Mouse (Mus musculus) gastrocnemius, postnatal 14 days (tissue): Measurements from ENCODE around the gene Nr1h2. TPM values are rescaled to one million over a fixed set of nuclear protein-coding genes. Genes with fewer than 3 reads are reported as not detected.

Source experiments
- DNase-seq: peaks from one replicate; pipeline ENCODE4 v3.0.0; 2021; ENCODE audit warnings: mixed read lengths
- intact Hi-C: fragments of 180-260 bp; cut with DNase I; formaldehyde crosslinking; loops from one replicate; pipeline ENCODE4 v1.15.1; 2025; ENCODE audit warnings: low total_unique reads
- total RNA-seq, 2 experiments: library from RNA; stranded (reverse); gene quantifications; 2 replicates each; pipeline ENCODE4 v1.2.3; 2021

Gene Nr1h2
- total RNA-seq, 2 experiments from 2014 or later = 28.0 to 28.2 TPM

- no peak for DNase-seq
- intact Hi-C loops = no loop called here
These were observed 18.9 kb downstream of the Nr1h2 start for GRCm38 (mm10) chr7:44534656-44535441.

GRCm38 (mm10) chr7:44534242-44534641 lies 19.5 kb downstream of the Nr1h2 start:
- no peak for DNase-seq
- intact Hi-C loops = no loop called here

- DNase-seq = no peak
- intact Hi-C loops = no loop called here
These were observed 20.1 kb downstream of the Nr1h2 start for GRCm38 (mm10) chr7:44533746-44534045.

GRCm38 (mm10) chr7:44532918-44533745 lies 20.6 kb downstream of the Nr1h2 start:
- DNase-seq = no peak
- intact Hi-C loops = no loop called here

- no peak for DNase-seq
These were observed 21.6 kb downstream of the Nr1h2 start, which contains the start of gene Spib for GRCm38 (mm10) chr7:44531946-44532732. Spib (minus strand) TSS chr7:44532071.

GRCm38 (mm10) chr7:44531207-44531606 lies 22.5 kb downstream of the Nr1h2 start:
- intact Hi-C loops = no loop called here
- DNase-seq = no peak

More at GRCm38 (mm10) chr7:44531946-44532732, 21.6 kb downstream of the Nr1h2 start, which contains the start of gene Spib:
- intact Hi-C loops = no loop called here

- DNase-seq = no peak
- intact Hi-C loops = no loop called here
These were observed 23.2 kb downstream of the Nr1h2 start for GRCm38 (mm10) chr7:44530507-44530906.

- intact Hi-C loops = no loop called here
- DNase-seq = no peak
These were observed 24.2 kb downstream of the Nr1h2 start for GRCm38 (mm10) chr7:44529518-44529917.

- DNase-seq = peak; percentile 77
- intact Hi-C loops = no loop called here
These were observed 26.0 kb downstream of the Nr1h2 start for GRCm38 (mm10) chr7:44527483-44528398.

- intact Hi-C loops = no loop called here
- no peak for DNase-seq
These were observed 27.2 kb downstream of the Nr1h2 start for GRCm38 (mm10) chr7:44526414-44527154.

- intact Hi-C loops = no loop called here
- DNase-seq = peak; percentile 93
These were observed 28.5 kb downstream of the Nr1h2 start for GRCm38 (mm10) chr7:44525126-44525832.

- intact Hi-C loops = loop anchor here (5.0 kb wide), 1 partner anchor 38 kb away; no protein-coding TSS in a partner anchor
- DNase-seq = peak; percentile 81
These were observed 29.2 kb downstream of the Nr1h2 start, which contains the start of gene Mybpc2 for GRCm38 (mm10) chr7:44524502-44524901. Mybpc2 (minus strand) TSS chr7:44524656.

GRCm38 (mm10) chr7:44523056-44523455 lies 30.7 kb downstream of the Nr1h2 start:
- intact Hi-C loops = loop anchor here (5.0 kb wide), 1 partner anchor 39 kb away; no protein-coding TSS in a partner anchor
- peak; percentile 64 for DNase-seq

GRCm38 (mm10) chr7:44521710-44522109 lies 32.0 kb downstream of the Nr1h2 start:
- intact Hi-C loops = loop anchor here (5.0 kb wide), 1 partner anchor 41 kb away; no protein-coding TSS in a partner anchor
- DNase-seq = peak; percentile 69

GRCm38 (mm10) chr7:44520990-44521389 lies 32.8 kb downstream of the Nr1h2 start:
- intact Hi-C loops = loop anchor here (5.0 kb wide), 1 partner anchor 41 kb away; no protein-coding TSS in a partner anchor
- no peak for DNase-seq

GRCm38 (mm10) chr7:44519240-44519913 lies 34.4 kb downstream of the Nr1h2 start:
- intact Hi-C loops = no loop called here
- no peak for DNase-seq

- intact Hi-C loops = no loop called here
- no peak for DNase-seq
These were observed 46.3 kb downstream of the Nr1h2 start for GRCm38 (mm10) chr7:44507491-44507890.
